Mouse (Mus musculus) lung, embryonic 15.5 days (tissue): ENCODE measurements around the gene Ncaph2. TPM values are rescaled to one million over a fixed set of nuclear protein-coding genes. Genes with fewer than 3 reads are reported as not detected.
A peak's percentile ranks its signal among the peaks of the same experiment; 100 is the strongest.

Experiments
- ATAC-seq: fragments of 200-750 bp; cut with Nextera tagmentation; 2 replicates; pipeline ENCODE4 v1.8.0; 2017; ENCODE audit warnings: moderate number of reproducible peaks, borderline replicate concordance; ENCODE audit not compliant: low FRiP score, low TSS enrichment; ENCODE audit errors: extremely low read depth
- H3K27ac ChIP-seq: fragments of 300-500 bp; sonication (generic); 2 replicates; pipeline ENCODE4 v1.5.1; 2015; ENCODE audit warnings: moderate library complexity, mild to moderate bottlenecking, inconsistent platforms
- H3K27me3 ChIP-seq: fragments of 300-500 bp; sonication (generic); 2 replicates; pipeline ENCODE4 v1.6.1; 2015; ENCODE audit warnings: inconsistent platforms
- H3K36me3 ChIP-seq: fragments of 300-500 bp; sonication (generic); 2 replicates; pipeline ENCODE4 v1.6.1; 2015; ENCODE audit warnings: inconsistent platforms
- H3K4me1 ChIP-seq: fragments of 300-500 bp; sonication (generic); 2 replicates; pipeline ENCODE4 v1.6.1; 2015; ENCODE audit warnings: inconsistent platforms
- H3K4me2 ChIP-seq: fragments of 300-500 bp; sonication (generic); 2 replicates; pipeline ENCODE4 v1.6.1; 2015; ENCODE audit warnings: inconsistent platforms, mild to moderate bottlenecking, moderate library complexity
- H3K4me3 ChIP-seq: fragments of 300-500 bp; sonication (generic); 2 replicates; pipeline ENCODE4 v1.5.1; 2015; ENCODE audit warnings: mild to moderate bottlenecking, inconsistent platforms
- H3K9ac ChIP-seq: fragments of 300-500 bp; sonication (generic); 2 replicates; pipeline ENCODE4 v1.6.1; 2015; ENCODE audit warnings: inconsistent platforms
- H3K9me3 ChIP-seq: fragments of 300-500 bp; sonication (generic); 2 replicates; pipeline ENCODE4 v1.6.1; 2016; ENCODE audit warnings: inconsistent platforms
- WGBS: fragments of 180-500 bp; shearing (Covaris S2); methylation state at CpG from one replicate; pipeline ENCODE4 v1.1.7; 2015; 5-methylcytosine and 5-hydroxymethylcytosine counted together
- polyA plus RNA-seq: library from polyadenylated mRNA; unstranded; fragments of >200 nt; fragmentation: Nextera tagmentation; extraction: Ambion mirVana; gene quantifications from 2 replicates; pipeline ENCODE4 v1.2.1, GENCODE M21; 2015

Gene Ncaph2
- polyA plus RNA-seq, 1 experiment from 2014 or later, result 168 TPM

GRCm38 (mm10) chr15:89373762-89374248 lies 18.3 kb downstream of the Ncaph2 start, which contains the start of gene Sco2:
TSS of gene Sco2 (minus strand) at chr15:89373846.
- peak within 1 kb of the TSS; percentile 77 for H3K9ac ChIP-seq
- WGBS, result under 1% methylated on average over 42 of the region's 42 CpGs
- H3K4me2 ChIP-seq, result peak within 1 kb of the TSS; percentile 84
- peaks cover 20% of the 10 kb centered on the region for H3K4me1 ChIP-seq
- peak within 1 kb of the TSS; percentile 64 for H3K4me3 ChIP-seq
- no peaks in the 10 kb centered on the region for H3K9me3 ChIP-seq
- H3K27ac ChIP-seq, result peak within 1 kb of the TSS; percentile 93
- H3K27me3 ChIP-seq, result peaks cover 31% of the 10 kb centered on the region
- peak; percentile 74 for ATAC-seq
- H3K36me3 ChIP-seq, result peaks cover 39% of the 10 kb centered on the region

GRCm38 (mm10) chr15:89374340-89374739 lies 18.8 kb downstream of the Ncaph2 start:
- peaks cover 25% of the 10 kb centered on the region for H3K4me1 ChIP-seq
- H3K4me2 ChIP-seq, result peak overlapping the region; percentile 84
- H3K4me3 ChIP-seq, result peak overlapping the region; percentile 64
- peaks cover 34% of the 10 kb centered on the region for H3K36me3 ChIP-seq
- peak overlapping the region; percentile 93; the same call in 1 of the 2 replicates for H3K27ac ChIP-seq
- 48% methylated on average over 9 of the region's 9 CpGs for WGBS
- no peak for ATAC-seq
- H3K9ac ChIP-seq, result peak overlapping the region; percentile 77
- H3K27me3 ChIP-seq, result peaks cover 37% of the 10 kb centered on the region
- no peaks in the 10 kb centered on the region for H3K9me3 ChIP-seq

GRCm38 (mm10) chr15:89374801-89375534 lies 19.4 kb downstream of the Ncaph2 start:
- Histone ChIP-seq H3K4me2 (peak overlapping the region; percentile 84; the same call in 1 of the 2 replicates), H3K4me3 (no peak overlapping the region), H3K9me3 (no peaks in the 10 kb centered on the region), H3K4me1 (peaks cover 28% of the 10 kb centered on the region), H3K9ac (peak overlapping the region; percentile 77; the same call in 1 of the 2 replicates), H3K36me3 (peaks cover 28% of the 10 kb centered on the region), H3K27me3 (peaks cover 42% of the 10 kb centered on the region), H3K27ac (no peak overlapping the region)
- WGBS, result 89% methylated on average over 17 of the region's 17 CpGs
- no peak for ATAC-seq

DNA sequence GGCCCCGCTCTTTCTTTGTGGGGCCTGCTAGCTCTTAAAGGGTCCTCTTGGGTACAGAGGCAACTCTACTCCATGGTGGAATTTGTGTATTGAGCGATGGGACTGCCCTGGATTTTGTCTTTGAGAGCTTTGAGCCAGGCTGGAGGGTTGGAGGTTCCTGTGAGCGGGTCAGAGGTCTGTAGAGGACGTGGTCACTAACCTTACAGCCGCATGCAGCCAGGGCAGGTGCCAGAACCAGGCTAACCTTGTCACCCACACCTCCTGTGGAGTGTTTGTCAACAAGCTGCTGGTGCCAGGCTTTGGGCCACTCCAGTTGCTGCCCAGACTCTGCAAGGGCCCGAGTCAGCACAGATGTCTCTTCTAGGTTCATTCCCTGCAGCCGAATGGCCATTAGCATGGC lies 20.5 kb downstream of the Ncaph2 start:
- 69% methylated on average over 7 of the region's 7 CpGs for WGBS
- ATAC-seq, result no peak
- Histone ChIP-seq H3K27ac (no peak overlapping the region), H3K9me3 (no peaks in the 10 kb centered on the region), H3K36me3 (peaks cover 17% of the 10 kb centered on the region), H3K4me1 (peaks cover 28% of the 10 kb centered on the region), H3K4me3 (no peak overlapping the region), H3K4me2 (no peak overlapping the region), H3K27me3 (peaks cover 50% of the 10 kb centered on the region), H3K9ac (no peak overlapping the region)

DNA sequence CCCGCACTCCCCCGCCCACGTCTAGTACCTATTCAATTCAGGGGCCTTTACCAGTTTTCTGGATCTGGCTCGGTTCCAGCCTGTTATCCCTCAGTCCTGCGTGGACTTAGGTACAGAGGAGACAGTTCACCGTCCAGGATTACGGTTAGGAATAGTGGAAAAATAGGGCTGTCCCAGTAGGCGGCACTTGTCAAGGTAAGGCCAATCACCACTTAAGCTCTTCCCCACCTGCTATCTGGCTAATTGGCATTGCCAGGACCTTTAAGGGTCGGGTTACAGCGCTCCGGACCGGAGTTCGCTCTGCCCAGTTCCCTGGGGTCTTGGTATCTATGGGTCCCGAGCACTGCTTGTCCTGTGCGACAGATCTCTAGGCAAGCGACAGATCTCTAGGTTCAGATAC lies 21.4 kb downstream of the Ncaph2 start, which contains the start of gene Tymp:
Gene Tymp (minus strand): TSS at position 83 of the 400 bp plus-strand sequence.
- WGBS, result 21% methylated on average over 16 of the region's 16 CpGs
- peaks cover 8% of the 10 kb centered on the region for H3K36me3 ChIP-seq
- ATAC-seq, result no peak
- no peak within 1 kb of the TSS for H3K4me2 ChIP-seq
- H3K4me1 ChIP-seq, result peaks cover 28% of the 10 kb centered on the region
- H3K9me3 ChIP-seq, result no peaks in the 10 kb centered on the region
- no peak within 1 kb of the TSS for H3K27ac ChIP-seq
- no peak within 1 kb of the TSS for H3K9ac ChIP-seq
- H3K4me3 ChIP-seq, result no peak within 1 kb of the TSS
- H3K27me3 ChIP-seq, result peaks cover 55% of the 10 kb centered on the region

DNA sequence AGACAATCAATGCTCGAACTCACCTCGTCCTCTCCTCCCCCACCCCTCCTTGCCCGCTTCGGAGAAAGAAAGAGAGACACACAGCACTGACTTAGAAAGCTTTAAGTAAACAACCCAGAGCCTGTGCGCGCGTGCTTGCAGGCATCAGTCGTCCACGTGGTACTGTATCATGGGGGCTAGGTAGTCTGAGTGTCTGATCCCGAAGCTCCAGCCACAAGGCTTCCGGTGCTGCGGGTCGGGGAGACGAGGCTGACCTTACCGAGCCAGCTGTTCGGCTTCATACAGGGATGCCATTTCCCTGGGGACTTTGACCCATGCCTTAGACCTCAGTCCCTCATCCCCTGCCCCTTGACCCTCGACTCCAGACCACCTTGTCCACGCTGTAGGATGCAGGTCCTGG lies 21.8 kb downstream of the Ncaph2 start:
- no peak overlapping the region for H3K9ac ChIP-seq
- no peaks in the 10 kb centered on the region for H3K9me3 ChIP-seq
- ATAC-seq, result no peak
- H3K27me3 ChIP-seq, result peaks cover 59% of the 10 kb centered on the region
- no peak overlapping the region for H3K27ac ChIP-seq
- H3K4me2 ChIP-seq, result no peak overlapping the region
- WGBS, result 3% methylated on average over 18 of the region's 18 CpGs
- H3K36me3 ChIP-seq, result peaks cover 4% of the 10 kb centered on the region
- peaks cover 28% of the 10 kb centered on the region for H3K4me1 ChIP-seq
- H3K4me3 ChIP-seq, result no peak overlapping the region

GRCm38 (mm10) chr15:89377938-89378828 lies 22.7 kb downstream of the Ncaph2 start:
- H3K4me1 ChIP-seq, result peaks cover 23% of the 10 kb centered on the region
- H3K27me3 ChIP-seq, result peaks cover 61% of the 10 kb centered on the region
- H3K9me3 ChIP-seq, result no peaks in the 10 kb centered on the region
- 10% methylated on average over 46 of the region's 46 CpGs for WGBS
- ATAC-seq, result no peak
- H3K36me3 ChIP-seq, result no peaks in the 10 kb centered on the region
- peak overlapping the region; percentile 41 for H3K4me3 ChIP-seq
- peak overlapping the region; percentile 76 for H3K4me2 ChIP-seq
- no peak overlapping the region for H3K27ac ChIP-seq
- H3K9ac ChIP-seq, result peak overlapping the region; percentile 18; the same call in 1 of the 2 replicates

DNA sequence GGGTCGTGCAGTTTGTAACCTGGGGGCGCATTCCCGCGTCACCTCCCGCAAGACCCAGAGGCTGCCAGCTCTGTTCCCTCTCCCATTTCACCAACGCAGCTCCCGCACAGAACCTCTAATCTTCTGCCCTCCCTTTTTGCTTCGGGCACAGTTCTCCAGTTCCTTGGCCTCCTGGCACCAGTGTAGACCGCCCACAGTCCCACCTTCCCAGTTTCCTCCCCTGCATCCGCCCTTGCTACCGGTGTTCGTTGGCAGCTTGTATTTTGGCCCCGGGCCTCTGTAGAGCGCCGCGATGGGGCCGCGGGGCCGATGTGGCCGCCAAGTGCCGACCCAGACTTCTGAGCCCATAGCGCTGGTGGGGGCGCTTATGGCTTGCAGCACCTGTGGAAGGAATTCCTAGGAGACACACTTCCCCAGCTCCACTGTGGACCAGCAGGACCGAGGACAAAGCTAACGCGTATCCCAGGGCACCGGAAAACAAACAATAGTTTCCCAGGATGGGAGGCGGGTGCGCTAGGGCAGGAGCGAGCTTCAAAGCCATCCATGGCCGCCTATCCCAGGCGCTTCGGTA lies 23.4 kb downstream of the Ncaph2 start, which contains the start of gene Odf3b:
Gene Odf3b (minus strand): TSS at position 452 of the 571 bp plus-strand sequence.
- Histone ChIP-seq H3K9me3 (no peaks in the 10 kb centered on the region), H3K27me3 (peaks cover 61% of the 10 kb centered on the region), H3K36me3 (no peaks in the 10 kb centered on the region), H3K4me3 (peak within 1 kb of the TSS; percentile 41), H3K27ac (no peak within 1 kb of the TSS), H3K9ac (peak within 1 kb of the TSS; percentile 18; the same call in 1 of the 2 replicates), H3K4me2 (peak within 1 kb of the TSS; percentile 76), H3K4me1 (peaks cover 21% of the 10 kb centered on the region)
- WGBS, result 1% methylated on average over 33 of the region's 33 CpGs
- ATAC-seq, result no peak

DNA sequence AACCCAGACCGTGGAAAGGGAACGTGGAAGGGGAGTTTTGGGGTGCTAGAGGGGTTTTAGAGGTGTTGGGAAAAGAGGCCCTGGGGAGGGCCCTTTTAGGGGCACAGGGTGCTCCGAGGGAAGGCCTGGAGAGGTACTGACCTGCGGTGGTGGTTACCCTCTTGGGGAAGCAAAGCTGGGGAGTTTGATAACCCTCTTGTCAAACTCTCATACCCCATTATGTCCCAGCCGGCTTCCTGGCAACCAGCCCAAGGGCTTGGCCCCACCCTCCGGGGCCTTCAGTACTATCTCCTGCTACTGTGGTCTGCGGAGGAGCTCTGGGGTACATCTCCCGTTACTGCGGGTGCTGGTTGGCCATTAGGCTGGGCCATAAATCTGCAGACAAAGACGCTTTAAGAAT lies 23.9 kb downstream of the Ncaph2 start:
- H3K4me3 ChIP-seq, result peak overlapping the region; percentile 41

GRCm38 (mm10) chr15:89384617-89385016 lies 29.1 kb downstream of the Ncaph2 start, which contains the start of gene Klhdc7b:
TSS of gene Klhdc7b (plus strand) at chr15:89384917.
- no peak for ATAC-seq
- Histone ChIP-seq H3K4me2 (no peak within 1 kb of the TSS), H3K4me3 (no peak within 1 kb of the TSS), H3K27ac (no peak within 1 kb of the TSS), H3K9ac (no peak within 1 kb of the TSS), H3K27me3 (peaks cover 26% of the 10 kb centered on the region), H3K9me3 (no peaks in the 10 kb centered on the region), H3K4me1 (peaks cover under 1% of the 10 kb centered on the region; the same call in 1 of the 2 replicates), H3K36me3 (no peaks in the 10 kb centered on the region)
- WGBS, result 83% methylated on average over 7 of the region's 7 CpGs

More for the DNA sequence above, 23.9 kb downstream of the Ncaph2 start:
- Histone ChIP-seq H3K36me3 (no peaks in the 10 kb centered on the region), H3K9me3 (no peaks in the 10 kb centered on the region), H3K27ac (no peak overlapping the region), H3K4me2 (peak overlapping the region; percentile 76), H3K9ac (no peak overlapping the region), H3K4me1 (peaks cover 17% of the 10 kb centered on the region), H3K27me3 (peaks cover 61% of the 10 kb centered on the region)
- ATAC-seq, result no peak
- WGBS, result 11% methylated on average over 10 of the region's 10 CpGs

DNA sequence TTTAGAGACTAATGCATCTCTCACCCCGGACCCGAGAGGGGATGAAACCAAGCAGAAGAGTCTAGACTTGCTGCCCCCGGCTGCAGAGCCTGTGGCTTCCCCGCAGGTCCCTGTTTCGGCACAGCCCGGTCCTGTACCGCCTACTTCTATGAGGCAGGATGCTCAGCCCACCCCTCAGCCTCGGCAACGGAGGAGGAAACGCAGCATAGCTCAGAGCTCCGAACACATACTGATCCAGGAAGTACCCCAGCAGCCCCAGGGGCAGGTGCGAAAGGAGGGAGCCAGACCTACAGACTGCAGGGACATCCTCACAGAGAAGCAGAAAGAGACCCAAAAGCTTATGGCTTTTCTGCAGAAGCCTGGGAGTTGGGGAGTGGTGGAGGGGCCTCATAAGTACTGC lies 31.6 kb downstream of the Ncaph2 start:
- Histone ChIP-seq H3K9ac (no peak overlapping the region), H3K4me2 (no peak overlapping the region), H3K36me3 (no peaks in the 10 kb centered on the region), H3K4me1 (no peaks in the 10 kb centered on the region), H3K4me3 (no peak overlapping the region), H3K9me3 (no peaks in the 10 kb centered on the region), H3K27me3 (peaks cover 9% of the 10 kb centered on the region), H3K27ac (no peak overlapping the region)
- no peak for ATAC-seq
- WGBS, result 41% methylated on average over 12 of the region's 12 CpGs
